26 mouse cellular contexts compared by ENCODE assay signal in the genomic region with DNA sequence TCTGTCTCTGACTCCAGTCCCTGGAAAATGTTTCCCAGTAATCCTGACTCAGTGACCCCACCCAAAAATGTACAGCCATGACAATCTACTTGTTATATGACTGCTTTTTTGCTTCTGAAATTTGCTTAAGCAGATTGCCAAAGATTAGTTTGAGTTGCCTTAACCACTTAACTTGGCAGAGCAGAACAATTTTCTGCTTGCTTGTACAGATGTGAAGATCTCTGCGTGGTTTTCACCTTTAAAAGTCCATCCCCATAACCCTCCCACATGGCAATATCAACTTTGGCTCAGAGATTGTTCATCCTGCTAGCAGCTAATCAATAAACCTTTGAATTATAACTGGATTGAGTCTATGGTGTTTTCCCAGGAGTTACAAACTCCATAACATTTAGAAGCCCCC. TPM values are rescaled to one million over a fixed set of nuclear protein-coding genes. Genes with fewer than 3 reads are reported as not detected.
DNase-seq lines count a peak whose midpoint lies in the region; ATAC-seq and TF ChIP-seq lines count a peak whose summit lies in the region.
"Had no signal": no experiment of that assay in that cellular context is flagged by ENCODE, and none has a peak within 500 bp of the region (broad histone marks: within the 10 kb centered on the region; RNA-seq: fewer than 3 reads in every experiment).

No protein-coding gene starts in this region.

- peaks cover 17% of the 10 kb centered on the region for H3K4me1 ChIP-seq in liver, adult 2 months (ENCODE audit: control insufficient read depth, insufficient read depth, low read length)
- H3K4me1 ChIP-seq in liver, embryonic 11.5 days (replicated peaks; ENCODE audit: control insufficient read depth, insufficient read depth, low read length): no peaks in the 10 kb centered on the region
- H3K4me1 ChIP-seq: embryonic facial prominence, embryonic 13.5 days; embryonic facial prominence, embryonic 15.5 days; forebrain, embryonic 10.5 days; forebrain, embryonic 12.5 days had no signal

- intact Hi-C loops in heart, postnatal 36 days (cut with DNase I): no loop called here

- H3K79me2 ChIP-seq in liver, adult 2 months (ENCODE audit: control insufficient read depth, insufficient read depth, low read length): peaks cover 18% of the 10 kb centered on the region; the same call in 1 of the 2 replicates

- no peak overlapping the region for H3K9ac ChIP-seq in liver, adult 2 months (ENCODE audit: low read depth, low read length)
- no peak overlapping the region for H3K9ac ChIP-seq in liver, embryonic 11.5 days (ENCODE audit: low read depth, low read length)
- H3K9ac ChIP-seq: embryonic facial prominence, embryonic 13.5 days; embryonic facial prominence, embryonic 15.5 days; forebrain, embryonic 12.5 days had no signal

- ATAC-seq in liver, embryonic 11.5 days (replicated peaks; ENCODE audit: low FRiP score): no peak
- ATAC-seq: forebrain, embryonic 14.5 days; forebrain, embryonic 16.5 days had no signal

- 29% methylated on average over 1 of the region's 1 CpGs for WGBS in liver, adult 2 months
- WGBS in liver, embryonic 11.5 days: 87% methylated on average over 1 of the region's 1 CpGs

- no peak for TF ChIP-seq CTCF in liver, adult 2 months (IDR thresholded peaks at IDR 0.05; ENCODE audit: low read depth, low read length)

- H3K4me2 ChIP-seq in liver, embryonic 11.5 days: no peak overlapping the region
- H3K4me2 ChIP-seq: embryonic facial prominence, embryonic 13.5 days; embryonic facial prominence, embryonic 15.5 days; forebrain, embryonic 12.5 days had no signal

- DNase-seq in heart, adult 11 months: peak; percentile 33
- DNase-seq in heart, postnatal 36 days: no peak
- peak; percentile 96 for DNase-seq in liver, adult 2 months (ENCODE audit: extremely low read depth, low read depth, low spot score)
- DNase-seq in liver, embryonic 11.5 days (ENCODE audit: low spot score): no peak
- DNase-seq: adrenal gland, adult 2 months; adrenal gland, postnatal 10 days; adrenal gland, postnatal 25 days; cerebellum, adult 11 months; cerebellum, adult 18-20 months; cerebellum, adult 8-10 months; cerebellum, adult 9-11 months; cerebellum, postnatal 14 days; cerebellum, postnatal 36 days; embryo, embryonic 11 days had no signal

- peak overlapping the region; percentile 76 for H3K27ac ChIP-seq in liver, adult 2 months (replicated peaks; ENCODE audit: insufficient read depth, low read depth, low read length)
- H3K27ac ChIP-seq in liver, embryonic 11.5 days (ENCODE audit: low read depth, low read length): no peak overlapping the region
- H3K27ac ChIP-seq: embryonic facial prominence, embryonic 13.5 days; embryonic facial prominence, embryonic 15.5 days; forebrain, embryonic 10.5 days; forebrain, embryonic 12.5 days had no signal

- no peaks in the 10 kb centered on the region for H3K9me3 ChIP-seq in liver, embryonic 11.5 days (ENCODE audit: control insufficient read depth, low read length)
- H3K9me3 ChIP-seq: embryonic facial prominence, embryonic 13.5 days; embryonic facial prominence, embryonic 15.5 days; forebrain, embryonic 10.5 days; forebrain, embryonic 12.5 days had no signal

- H3K27me3 ChIP-seq in liver, adult 2 months (ENCODE audit: control insufficient read depth, insufficient read depth, low read length): no peaks in the 10 kb centered on the region
- no peaks in the 10 kb centered on the region for H3K27me3 ChIP-seq in liver, embryonic 11.5 days (replicated peaks; ENCODE audit: control insufficient read depth, insufficient read depth, low read length)
- H3K27me3 ChIP-seq: embryonic facial prominence, embryonic 13.5 days; embryonic facial prominence, embryonic 15.5 days; forebrain, embryonic 12.5 days had no signal

- no peak for TF ChIP-seq POLR2A in liver, adult 2 months (IDR thresholded peaks at IDR 0.05; ENCODE audit: extremely low read depth, insufficient read depth, low read length)

- no peaks in the 10 kb centered on the region for H3K36me3 ChIP-seq in liver, adult 2 months (ENCODE audit: control insufficient read depth, insufficient read depth, low read length)
- H3K36me3 ChIP-seq in liver, embryonic 11.5 days (ENCODE audit: control insufficient read depth, insufficient read depth, low read length): no peaks in the 10 kb centered on the region; the same call in 1 of the 2 replicates
- H3K36me3 ChIP-seq: embryonic facial prominence, embryonic 13.5 days; embryonic facial prominence, embryonic 15.5 days; forebrain, embryonic 12.5 days had no signal

- no peak overlapping the region for H3K4me3 ChIP-seq in liver, adult 2 months (ENCODE audit: insufficient read depth, low read depth, low read length)
- no peak overlapping the region for H3K4me3 ChIP-seq in liver, embryonic 11.5 days (ENCODE audit: low read depth, low read length)
- H3K4me3 ChIP-seq: embryonic facial prominence, embryonic 13.5 days; embryonic facial prominence, embryonic 15.5 days; erythroblast, embryonic 14.5 days; forebrain, embryonic 10.5 days; forebrain, embryonic 12.5 days had no signal

RNA-seq across cellular contexts. Expression of a gene that starts 13.2 kb away (rescaled TPM):
- total RNA-seq in heart, postnatal 36 days (2021): 10 to 100 TPM; 49.3 to 49.5 TPM
- 14.2 and 15.6 TPM in 2 replicates for total RNA-seq in liver, adult 2 months (2014; rRNA removed)
- polyA plus RNA-seq in liver, adult 2 months (2012; rRNA removed): 7.6 and 8.6 TPM in 2 replicates
- polyA plus RNA-seq in liver, embryonic 11.5 days (2014; fragmentation: Nextera tagmentation; extraction: Ambion mirVana): 14.2 TPM in 2 replicates

RNA-seq across cellular contexts. Expression of a gene that starts 30.4 kb away (rescaled TPM):
- 10 to 100 TPM; 80.3 to 85.7 TPM for total RNA-seq in heart, postnatal 36 days (2021)
- 155 and 170 TPM in 2 replicates for total RNA-seq in liver, adult 2 months (2014; rRNA removed)
- polyA plus RNA-seq in liver, adult 2 months (2012; rRNA removed): 280 and 328 TPM in 2 replicates
- polyA plus RNA-seq in liver, embryonic 11.5 days (2014; fragmentation: Nextera tagmentation; extraction: Ambion mirVana): 58.8 and 61.2 TPM in 2 replicates

RNA-seq across cellular contexts. Expression of a gene that starts 32.1 kb away (rescaled TPM):
- total RNA-seq in heart, postnatal 36 days (2021): 10 to 100 TPM; 14.8 to 15.5 TPM
- 4.8 and 6.3 TPM in 2 replicates for total RNA-seq in liver, adult 2 months (2014; rRNA removed)
- 9.8 and 11.3 TPM in 2 replicates for polyA plus RNA-seq in liver, adult 2 months (2012; rRNA removed)
- polyA plus RNA-seq in liver, embryonic 11.5 days (2014; fragmentation: Nextera tagmentation; extraction: Ambion mirVana): 28.6 and 30.6 TPM in 2 replicates

RNA-seq across cellular contexts. Expression of a gene that starts 48.1 kb away (rescaled TPM):
- under 1 TPM; 0.22 TPM for total RNA-seq in heart, postnatal 36 days (2021)
- total RNA-seq in liver, adult 2 months (2014; rRNA removed): 204 and 276 TPM in 2 replicates
- 154 and 166 TPM in 2 replicates for polyA plus RNA-seq in liver, adult 2 months (2012; rRNA removed)
- polyA plus RNA-seq in liver, embryonic 11.5 days (2014; fragmentation: Nextera tagmentation; extraction: Ambion mirVana): 9.5 and 11.0 TPM in 2 replicates

RNA-seq across cellular contexts. Expression of a gene that starts 56.3 kb away (rescaled TPM):
- under 1 TPM in 1 of 2 experiments, not detected in 1; 0.19 TPM for total RNA-seq in heart, postnatal 36 days (2021)
- total RNA-seq in liver, adult 2 months (2014; rRNA removed): not detected in 2 replicates
- not detected in 2 replicates for polyA plus RNA-seq in liver, adult 2 months (2012; rRNA removed)
- not detected in 2 replicates for polyA plus RNA-seq in liver, embryonic 11.5 days (2014; fragmentation: Nextera tagmentation; extraction: Ambion mirVana)
- total RNA-seq: adrenal gland, postnatal 25 days; adrenal gland, postnatal 4 days; common myeloid progenitor, adult 5-6 weeks; MEL had no signal
- polyA plus RNA-seq: adrenal gland, adult 2 months; C2C12; embryonic facial prominence, embryonic 11.5 days; embryonic facial prominence, embryonic 13.5 days; erythroblast, embryonic 14.5 days; forebrain, embryonic 10.5 days; forebrain, embryonic 12.5 days; forebrain, embryonic 14.5 days; forebrain, embryonic 16.5 days had no signal

Comparison
In these comparisons a context has a peak if more than half of its experiments do, and no peak if none do; other contexts are left out.
1. DNase-seq: peak in heart, adult 11 months (single experiment) and liver, adult 2 months (single experiment); none in heart, postnatal 36 days (0 of 2) and liver, embryonic 11.5 days (single experiment).